Mouse (Mus musculus): ENCODE measurements around the gene Tm9sf4.
A peak's percentile ranks its signal among the peaks of the same experiment; 100 is the strongest.

Tm9sf4 gene

DNA sequence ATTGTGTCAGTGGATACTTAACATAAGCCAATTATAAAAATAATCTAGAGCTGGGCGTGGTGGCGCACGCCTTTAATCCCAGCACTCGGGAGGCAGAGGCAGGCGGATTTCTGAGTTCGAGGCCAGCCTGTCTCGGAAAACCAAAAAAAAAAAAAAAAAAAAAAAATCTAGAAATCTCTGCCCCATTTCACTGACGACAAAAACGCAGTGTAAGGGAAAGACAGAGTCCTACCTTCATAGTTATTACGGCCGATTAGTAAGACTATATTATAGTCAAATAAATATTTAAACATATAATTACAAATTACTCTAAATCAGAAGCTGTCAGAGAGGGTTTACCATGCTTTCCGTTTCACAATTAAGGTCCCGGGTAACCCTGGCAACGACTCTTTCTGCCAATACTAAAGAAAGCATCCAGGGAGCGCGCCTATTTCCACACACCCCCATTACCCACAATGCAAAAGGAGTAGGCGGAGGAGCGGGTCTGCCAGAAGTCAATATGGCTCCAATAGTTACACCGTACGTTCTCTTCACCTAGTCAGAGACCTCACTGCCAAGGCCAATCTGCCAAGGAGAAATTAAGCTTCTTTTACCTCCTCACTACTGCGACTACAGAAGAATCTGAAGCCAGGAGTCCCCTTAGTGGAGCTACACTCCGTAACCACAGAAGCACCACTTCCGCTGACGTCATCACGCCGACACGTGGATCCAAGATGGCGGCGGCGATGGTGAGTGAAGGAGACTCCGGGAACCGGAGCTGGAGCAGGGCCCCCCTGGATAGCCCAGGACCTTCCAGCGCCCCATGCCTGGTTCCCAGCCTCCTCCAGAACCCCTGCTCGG, at the start of gene Tm9sf4:
TSS of gene Tm9sf4 (plus strand) at position 460 of the 840 bp plus-strand sequence.
- peak; percentile 91 for DNase-seq (ENCODE audit: low spot score)

DNA sequence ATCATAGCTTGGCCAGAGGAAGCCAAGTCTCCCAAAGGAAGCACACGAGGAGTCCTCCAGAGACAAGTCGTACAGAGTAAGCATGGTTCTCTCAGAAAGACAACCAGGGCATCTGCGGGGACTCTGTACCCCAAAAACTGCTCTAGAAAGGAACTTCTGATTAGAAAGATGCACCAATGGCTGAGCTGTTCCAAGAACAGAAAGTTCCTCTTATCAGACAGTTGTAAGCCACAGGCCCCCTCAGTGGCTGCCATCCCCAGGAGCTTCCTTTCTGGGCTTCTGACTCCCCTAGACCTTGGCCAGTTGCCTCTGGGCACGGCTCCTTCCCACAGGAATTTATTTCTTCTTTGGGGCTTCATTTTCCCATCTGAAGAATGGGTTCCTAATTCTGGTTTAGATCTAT, 45.4 kb upstream of the Tm9sf4 start:
- DNase-seq (ENCODE audit: low spot score), result no peak

DNA sequence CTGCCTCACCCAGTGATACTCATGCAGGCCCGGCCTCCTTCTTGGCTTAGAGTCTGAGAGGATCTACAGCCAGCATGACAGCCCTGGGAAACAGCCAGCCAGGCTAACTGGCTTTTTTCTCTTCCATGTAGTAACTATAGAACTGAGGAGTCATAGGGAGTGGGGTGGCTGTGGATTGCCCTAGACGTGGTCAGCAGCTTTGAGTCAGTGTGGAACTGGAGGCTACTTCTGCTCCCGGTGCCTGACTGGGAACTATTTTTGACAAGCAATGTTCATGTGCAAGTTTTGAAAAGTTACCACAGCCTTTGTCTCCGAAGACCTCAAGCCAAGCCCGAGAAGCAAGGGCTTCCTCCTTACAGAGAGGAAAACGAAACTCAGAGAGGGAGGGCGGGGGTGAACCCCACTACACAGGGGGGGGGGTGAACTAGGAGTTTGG, 44.0 kb upstream of the Tm9sf4 start:
- no peak for DNase-seq (ENCODE audit: low spot score)

GRCm38 (mm10) chr2:153119488-153119887, 41.6 kb upstream of the Tm9sf4 start:
- DNase-seq (ENCODE audit: low spot score), result no peak

DNA sequence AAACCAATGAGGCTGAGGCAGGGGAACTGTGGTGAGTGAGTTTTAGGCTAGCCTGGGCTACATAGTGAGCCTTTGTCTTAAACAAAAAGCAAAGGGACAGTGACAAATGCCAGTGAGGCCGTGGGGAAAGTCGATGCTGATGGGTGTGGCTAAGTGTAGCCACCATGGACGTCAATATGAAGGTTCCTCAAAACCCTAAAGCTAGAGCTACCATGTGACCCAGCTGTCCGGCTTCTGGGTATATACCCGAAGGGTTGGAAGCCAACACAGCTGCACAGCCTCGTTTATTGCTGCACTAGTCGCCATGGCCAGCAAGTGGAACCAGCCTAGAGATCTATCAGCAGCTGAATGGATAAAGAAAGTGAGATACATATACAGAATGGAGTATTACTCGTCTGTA, 41.0 kb upstream of the Tm9sf4 start:
- no peak for DNase-seq (ENCODE audit: low spot score)

DNA sequence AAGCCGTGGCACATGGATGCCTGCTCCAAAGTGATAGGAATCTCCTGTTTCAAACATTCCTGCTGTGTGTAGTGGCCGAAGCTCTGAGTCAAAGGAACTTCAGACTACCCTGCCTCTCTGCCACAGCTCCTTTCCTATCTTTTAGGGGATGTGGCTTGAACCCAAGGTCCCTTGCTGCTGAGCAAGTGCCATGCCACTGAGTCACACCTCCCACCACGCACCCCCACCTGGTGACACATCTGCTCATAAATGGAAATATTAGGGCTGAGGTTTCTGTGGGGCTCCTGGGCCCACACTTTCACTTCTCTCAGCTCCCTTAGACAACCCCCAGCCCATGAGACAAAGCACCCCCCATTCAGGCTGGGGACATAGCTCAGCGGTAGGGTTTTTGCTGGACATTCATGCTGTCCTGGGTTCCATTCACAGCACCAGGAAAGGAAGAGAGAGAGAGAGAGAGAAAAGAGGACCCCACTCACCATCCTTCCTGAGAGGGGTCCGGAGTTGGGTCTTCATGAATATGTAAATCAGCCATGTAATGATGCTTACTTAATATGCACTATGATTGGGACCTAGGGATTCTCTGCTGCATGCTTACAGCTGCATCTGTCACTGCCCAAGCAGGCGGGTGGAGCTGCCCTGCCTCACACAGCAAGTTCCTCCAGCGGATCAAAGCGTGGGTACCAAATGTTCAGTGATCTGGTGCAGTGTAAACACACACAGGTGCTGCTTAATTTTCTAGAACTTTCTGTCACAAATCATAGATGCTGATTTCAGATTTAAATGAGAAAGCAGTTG, 39.1 kb upstream of the Tm9sf4 start:
- no peak for DNase-seq (ENCODE audit: low spot score)

DNA sequence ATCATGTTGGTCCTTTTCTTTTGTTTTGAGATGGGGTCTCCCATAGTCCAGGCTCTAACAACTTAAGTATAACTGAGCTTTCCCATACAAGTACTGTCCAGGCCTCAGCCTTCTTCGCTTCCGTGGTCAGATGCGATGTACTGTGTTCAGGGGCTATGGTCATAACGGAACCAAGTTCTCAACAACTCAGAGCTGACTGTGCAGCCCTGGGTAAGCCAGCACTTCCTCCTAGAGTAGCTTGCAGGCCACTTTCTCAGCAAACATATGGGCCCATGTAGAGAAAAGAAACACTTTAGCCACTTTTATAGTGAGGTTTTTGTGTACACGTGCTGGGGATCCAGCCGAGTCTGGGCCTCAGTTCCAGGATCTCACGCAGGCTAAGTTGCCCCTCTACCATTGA, 38.4 kb upstream of the Tm9sf4 start:
- DNase-seq (ENCODE audit: low spot score), result no peak

DNA sequence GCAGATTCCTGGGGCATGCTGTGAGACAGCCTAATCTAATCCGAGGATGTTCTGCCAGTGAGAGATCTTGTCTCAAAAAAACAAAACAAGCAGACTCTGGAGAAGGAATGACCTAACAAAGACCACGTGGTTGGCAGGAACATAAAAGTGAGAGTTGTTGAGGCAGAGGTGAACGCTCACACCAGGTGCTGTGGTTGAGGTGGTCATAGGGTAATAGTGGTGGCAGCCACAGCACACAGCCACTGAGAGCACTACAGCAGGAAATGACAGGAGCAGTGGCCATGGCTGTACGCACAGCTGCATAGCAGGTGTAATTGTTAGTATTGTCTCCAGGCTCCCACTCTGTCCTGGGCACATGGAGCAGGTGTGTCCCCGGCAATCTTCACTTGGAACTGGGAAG, 35.2 kb upstream of the Tm9sf4 start:
- no peak for DNase-seq (ENCODE audit: low spot score)

DNA sequence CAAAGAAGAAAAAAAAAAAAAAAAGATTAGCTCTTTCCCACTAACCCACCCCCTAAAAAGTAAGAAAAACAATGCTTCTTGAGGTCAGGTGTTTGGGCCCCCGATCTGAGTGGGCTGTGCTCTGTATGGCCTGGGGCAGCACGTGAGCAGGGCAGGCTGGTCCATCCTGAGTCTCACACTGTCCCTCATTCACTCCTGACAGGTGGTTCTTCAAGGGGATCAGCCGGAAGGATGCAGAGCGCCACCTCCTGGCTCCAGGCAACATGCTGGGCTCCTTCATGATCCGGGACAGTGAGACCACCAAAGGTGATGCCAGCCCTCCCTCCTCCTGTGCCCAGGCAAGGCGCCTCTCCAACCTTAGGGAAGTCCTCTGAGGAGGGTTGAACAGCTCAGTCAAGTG, 30.1 kb upstream of the Tm9sf4 start:
- no peak for DNase-seq (ENCODE audit: low spot score)

- DNase-seq (ENCODE audit: low spot score), result no peak
Observed at GRCm38 (mm10) chr2:153134237-153134636, 26.9 kb upstream of the Tm9sf4 start.

DNA sequence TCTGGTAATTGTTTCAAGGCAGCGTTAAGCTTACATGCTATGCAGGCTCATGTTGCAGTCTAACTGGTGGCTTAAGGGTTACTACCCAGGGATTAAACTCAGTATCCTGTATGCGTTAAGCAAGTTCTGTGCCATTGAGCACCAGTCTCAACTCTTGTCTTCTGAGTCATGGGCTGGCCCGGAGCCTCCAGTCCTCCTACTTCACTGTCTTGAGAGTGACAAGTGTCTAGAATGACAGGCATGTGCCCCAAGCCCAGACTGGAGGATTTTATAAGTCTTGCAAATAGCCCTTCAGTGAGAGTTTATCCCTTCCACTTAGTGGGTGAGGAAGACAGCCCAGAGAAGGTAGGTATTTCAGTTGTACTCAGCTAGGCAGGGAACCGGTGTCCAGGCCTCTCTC, 24.9 kb upstream of the Tm9sf4 start:
- DNase-seq (ENCODE audit: low spot score), result no peak

- no peak for DNase-seq (ENCODE audit: low spot score)
Observed at GRCm38 (mm10) chr2:153139158-153139557, 21.9 kb upstream of the Tm9sf4 start.

DNA sequence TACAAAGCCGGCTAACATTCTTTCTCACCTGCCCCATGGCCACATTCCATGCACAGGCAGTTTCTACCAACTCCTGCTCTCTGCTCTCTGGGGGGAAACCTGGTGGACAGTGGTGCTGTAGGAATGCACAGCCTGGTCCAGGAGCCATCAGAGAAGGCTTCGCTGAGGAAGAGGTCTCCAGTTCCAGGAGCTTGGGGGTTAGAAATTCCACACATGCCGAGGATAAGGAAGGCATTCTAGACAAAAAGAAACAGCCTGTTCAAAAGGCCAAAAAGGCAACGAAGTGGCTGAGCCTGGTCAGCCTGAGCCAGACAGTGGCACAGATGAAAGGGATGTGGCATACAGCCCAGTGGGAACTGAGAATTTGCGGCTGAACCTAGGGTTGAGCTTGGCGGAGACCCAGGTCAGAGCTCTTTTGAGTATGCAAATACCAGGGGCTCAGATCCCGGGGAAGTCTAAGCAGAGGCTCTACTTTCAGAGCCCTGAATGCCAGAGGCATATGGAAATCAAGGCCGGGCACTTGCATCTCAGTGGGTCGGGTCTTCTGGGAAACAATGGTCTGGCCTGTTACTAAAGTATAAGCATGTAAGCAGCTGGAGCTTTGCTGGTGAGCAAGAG, 21.0 kb upstream of the Tm9sf4 start:
- DNase-seq (ENCODE audit: low spot score), result no peak

GRCm38 (mm10) chr2:153142620-153143199, 18.4 kb upstream of the Tm9sf4 start:
- DNase-seq (ENCODE audit: low spot score), result no peak

- DNase-seq (ENCODE audit: low spot score), result no peak
Observed at GRCm38 (mm10) chr2:153145346-153145745, 15.8 kb upstream of the Tm9sf4 start.

GRCm38 (mm10) chr2:153147236-153147635, 13.9 kb upstream of the Tm9sf4 start:
- no peak for DNase-seq (ENCODE audit: low spot score)

DNA sequence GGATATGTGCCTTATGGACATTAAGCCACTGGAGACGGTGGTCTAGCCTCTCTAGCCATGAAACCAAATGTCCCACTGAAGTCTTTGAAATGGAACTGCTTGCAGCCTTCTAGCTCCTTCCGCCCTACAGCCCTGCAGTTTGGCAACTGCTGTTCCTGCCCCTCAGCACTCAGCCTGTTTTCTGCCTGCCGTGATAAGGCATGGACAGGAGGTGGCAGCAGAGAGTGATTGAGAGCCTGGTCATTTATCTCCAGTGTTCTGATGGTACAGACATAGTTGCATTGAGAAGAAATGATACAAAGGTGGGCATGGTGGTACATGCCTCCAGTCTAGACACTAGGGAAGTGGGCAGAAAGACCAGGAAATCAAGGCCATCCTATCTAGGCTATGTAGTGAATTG, 13.4 kb upstream of the Tm9sf4 start:
- no peak for DNase-seq (ENCODE audit: low spot score)

GRCm38 (mm10) chr2:153149742-153150141, 11.4 kb upstream of the Tm9sf4 start:
- no peak for DNase-seq (ENCODE audit: low spot score)

DNA sequence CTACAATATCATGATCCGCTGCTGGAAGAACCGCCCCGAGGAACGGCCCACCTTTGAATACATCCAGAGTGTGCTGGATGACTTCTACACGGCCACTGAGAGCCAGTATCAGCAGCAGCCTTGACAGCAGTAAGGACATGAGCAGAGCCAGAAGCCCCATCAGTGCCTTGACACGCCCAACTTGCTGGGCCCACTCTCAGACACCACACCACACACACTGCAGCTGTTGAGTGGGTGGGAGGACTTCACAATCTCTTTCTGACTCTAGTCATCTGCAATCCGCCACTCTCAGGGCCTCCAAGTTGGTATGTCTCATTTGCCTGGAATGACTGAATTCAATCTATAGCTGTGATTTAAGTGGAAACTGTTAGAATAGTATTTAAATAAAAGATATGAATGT, 10.1 kb upstream of the Tm9sf4 start:
- DNase-seq (ENCODE audit: low spot score), result no peak

DNA sequence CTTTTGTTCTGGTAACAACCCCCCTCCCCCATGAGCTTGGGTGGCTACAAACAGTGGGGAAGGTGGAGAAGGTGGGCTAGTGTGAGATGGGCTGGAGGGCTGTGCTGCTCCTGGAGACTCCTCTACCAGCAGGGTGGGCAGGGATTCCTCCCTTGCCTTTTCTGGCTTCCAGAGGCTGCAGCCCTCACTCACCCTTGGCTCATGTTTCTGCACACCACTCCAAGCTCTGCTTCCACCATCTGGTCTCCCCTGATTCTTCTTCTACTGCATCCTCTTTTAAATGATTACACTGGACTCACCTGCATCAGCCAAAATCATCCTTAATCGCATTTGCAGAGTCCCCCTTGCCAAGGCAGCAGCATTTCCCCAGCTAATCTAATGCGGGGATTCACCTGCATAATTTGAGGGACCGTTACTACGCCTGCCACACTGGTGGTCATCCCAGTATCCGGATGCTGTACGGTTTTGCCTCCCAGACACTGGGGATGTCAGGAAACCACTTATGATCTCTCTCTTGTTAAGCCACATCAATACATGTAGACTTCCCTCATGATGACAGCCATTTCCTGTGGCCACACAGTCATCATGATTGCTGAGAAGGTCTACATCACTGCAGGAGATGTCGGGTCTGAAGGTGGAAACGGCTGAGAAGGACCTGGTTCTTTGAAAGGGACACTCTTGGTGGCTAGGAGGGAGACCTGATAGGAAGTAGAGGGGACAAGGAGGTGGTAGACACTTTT, 9.0 kb upstream of the Tm9sf4 start:
- no peak for DNase-seq (ENCODE audit: low spot score)

GRCm38 (mm10) chr2:153153033-153153450, 8.1 kb upstream of the Tm9sf4 start:
- no peak for DNase-seq (ENCODE audit: low spot score)

GRCm38 (mm10) chr2:153157270-153157669, 3.8 kb upstream of the Tm9sf4 start:
- no peak for DNase-seq (ENCODE audit: low spot score)

Data from testis, postnatal 14 days (tissue).